Mouse (Mus musculus) liver, embryonic 12.5 days (tissue): ENCODE measurements around the gene Msrb1. TPM values are rescaled to one million over a fixed set of nuclear protein-coding genes. Genes with fewer than 3 reads are reported as not detected.

Experiments
- ATAC-seq: fragments of 200-750 bp; cut with Nextera tagmentation; 2 replicates; pipeline ENCODE4 v1.8.0; 2017; ENCODE audit warnings: moderate number of reproducible peaks, mild to moderate bottlenecking, moderate library complexity
- H3K27ac ChIP-seq: fragments of 300-500 bp; sonication (generic); 2 replicates; pipeline ENCODE4 v1.5.1; 2016; ENCODE audit warnings: mild to moderate bottlenecking
- H3K27me3 ChIP-seq: fragments of 300-500 bp; sonication (generic); replicated peaks from 2 replicates; pipeline ENCODE4 v1.6.1; 2016; ENCODE audit warnings: mild to moderate bottlenecking, moderate library complexity
- H3K36me3 ChIP-seq: fragments of 300-500 bp; sonication (generic); 2 replicates; pipeline ENCODE4 v1.6.1; 2016; ENCODE audit warnings: mild to moderate bottlenecking, moderate library complexity
- H3K4me1 ChIP-seq: fragments of 300-500 bp; sonication (generic); 2 replicates; pipeline ENCODE4 v1.6.1; 2016
- H3K4me2 ChIP-seq: fragments of 300-500 bp; sonication (generic); 2 replicates; pipeline ENCODE4 v1.6.1; 2016; ENCODE audit warnings: mild to moderate bottlenecking, moderate library complexity
- H3K4me3 ChIP-seq: fragments of 300-500 bp; sonication (generic); 2 replicates; pipeline ENCODE4 v1.5.1; 2016; ENCODE audit warnings: mild to moderate bottlenecking, moderate library complexity
- H3K9ac ChIP-seq: fragments of 300-500 bp; sonication (generic); 2 replicates; pipeline ENCODE4 v1.6.1; 2016; ENCODE audit warnings: mild to moderate bottlenecking, moderate library complexity
- H3K9me3 ChIP-seq: fragments of 300-500 bp; sonication (generic); replicated peaks from 2 replicates; pipeline ENCODE4 v1.6.1; 2016; ENCODE audit warnings: mild to moderate bottlenecking, moderate library complexity
- WGBS: fragments of 180-500 bp; shearing (Covaris S2); methylation state at CpG from one replicate; pipeline ENCODE4 v1.1.7; 2016; ENCODE audit not compliant: insufficient replicate concordance; 5-methylcytosine and 5-hydroxymethylcytosine counted together
- polyA plus RNA-seq: library from polyadenylated mRNA; unstranded; fragments of >200 nt; fragmentation: Nextera tagmentation; extraction: Ambion mirVana; gene quantifications from 2 replicates; pipeline ENCODE4 v1.2.1, GENCODE M21; 2016

Gene Msrb1
- polyA plus RNA-seq: 20.8 and 21.6 TPM in 2 replicates

DNA sequence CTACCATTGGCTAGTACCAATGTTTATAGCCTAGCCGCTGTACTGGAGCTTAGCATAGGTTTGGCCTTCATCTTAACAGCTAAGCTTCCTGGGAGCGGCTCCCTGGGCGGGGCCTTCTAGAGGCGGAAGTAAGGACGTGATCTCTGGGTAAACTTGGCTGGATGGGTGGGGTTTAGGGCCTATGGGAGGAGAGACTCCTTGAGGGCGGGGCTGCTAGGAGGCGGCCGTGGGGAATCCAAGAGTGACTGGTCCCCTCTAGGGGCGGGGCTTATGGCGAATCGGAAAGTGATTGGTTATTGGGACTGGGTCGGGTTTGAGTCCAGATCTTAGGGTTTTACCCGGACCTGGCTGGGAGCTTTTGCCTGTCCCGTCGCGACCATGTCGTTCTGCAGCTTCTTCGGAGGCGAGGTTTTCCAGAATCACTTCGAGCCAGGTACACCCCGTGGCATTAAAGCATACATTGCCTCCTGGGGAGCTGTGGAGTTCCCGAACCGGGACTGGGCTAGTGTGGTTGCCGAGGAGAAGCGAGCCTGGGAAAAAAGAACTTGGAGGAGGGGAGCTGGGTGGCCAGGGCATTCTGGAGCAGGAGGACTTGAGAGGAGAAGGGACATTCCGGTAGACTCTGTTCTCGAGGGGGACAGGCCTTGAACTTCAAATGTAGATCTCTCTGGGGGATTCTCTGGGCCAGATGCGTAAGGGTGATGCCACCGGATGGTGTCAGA is at the start of gene Msrb1:
Msrb1 (plus strand) TSS at position 313 of the 722 bp plus-strand sequence.
- Histone ChIP-seq H3K4me3 (peak within 1 kb of the TSS; percentile 81), H3K4me1 (peaks cover 36% of the 10 kb centered on the region), H3K27me3 (0 out of 2 replicates have a peak, but pooled peaks cover 16% of the 10 kb centered on the region), H3K27ac (peak within 1 kb of the TSS; percentile 87), H3K9me3 (no peaks in the 10 kb centered on the region), H3K4me2 (peak within 1 kb of the TSS; percentile 95), H3K9ac (peak within 1 kb of the TSS; percentile 84), H3K36me3 (peaks cover 21% of the 10 kb centered on the region)
- 2% methylated on average over 29 of the region's 29 CpGs for WGBS
- peak; percentile 96 for ATAC-seq

DNA sequence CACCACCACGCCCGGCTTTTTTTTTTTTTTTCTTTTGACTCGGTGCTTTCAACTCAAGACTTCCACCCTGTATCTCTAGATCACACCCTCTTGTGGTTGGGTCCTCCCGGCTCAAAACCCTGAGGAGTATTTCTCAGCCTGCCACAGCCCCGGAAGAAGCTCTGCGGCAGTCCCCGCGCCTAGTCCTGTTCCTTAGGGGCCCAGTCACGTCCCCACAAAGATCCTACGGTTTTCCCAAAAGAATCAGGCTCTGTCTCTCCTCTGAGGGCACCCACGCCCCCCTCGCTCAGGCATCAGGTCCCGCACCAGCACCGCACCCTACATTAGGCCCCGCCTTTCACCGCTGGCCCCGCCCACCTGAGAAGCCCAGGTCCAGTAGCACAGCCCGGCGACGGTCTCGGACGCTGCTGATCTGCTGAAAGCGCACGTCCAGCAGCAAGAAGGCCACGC is 49.3 kb upstream of the Msrb1 start:
- Histone ChIP-seq H3K4me1 (peaks cover 40% of the 10 kb centered on the region), H3K9ac (peak overlapping the region; percentile 33; the same call in 1 of the 2 replicates), H3K4me3 (peak overlapping the region; percentile 47), H3K27ac (no peak overlapping the region), H3K4me2 (peak overlapping the region; percentile 73), H3K27me3 (peaks cover 64% of the 10 kb centered on the region), H3K36me3 (peaks cover 9% of the 10 kb centered on the region), H3K9me3 (no peaks in the 10 kb centered on the region)
- 3% methylated on average over 25 of the region's 25 CpGs for WGBS
- ATAC-seq: peak; percentile 71

DNA sequence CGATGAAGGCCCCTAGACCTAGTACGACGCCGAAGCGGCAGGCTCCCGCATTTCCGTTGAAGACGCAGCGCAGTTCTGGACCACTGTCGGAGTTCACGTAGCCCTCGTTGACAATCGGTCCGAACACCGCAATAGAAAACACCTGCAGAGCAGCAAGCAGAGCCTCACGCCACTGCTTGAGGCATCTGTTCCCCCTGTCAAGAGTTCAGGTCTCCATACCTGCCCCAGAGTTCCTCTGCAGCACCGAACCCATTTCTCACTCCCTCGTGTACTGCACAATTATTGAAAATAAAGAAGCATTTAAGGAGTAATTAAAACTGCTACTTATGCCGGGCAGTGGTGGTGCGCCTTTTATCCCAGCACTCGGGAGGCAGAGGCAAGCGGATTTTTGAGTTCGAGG is 48.8 kb upstream of the Msrb1 start:
- peaks cover 9% of the 10 kb centered on the region for H3K36me3 ChIP-seq
- no peaks in the 10 kb centered on the region for H3K9me3 ChIP-seq
- peak overlapping the region; percentile 33; the same call in 1 of the 2 replicates for H3K9ac ChIP-seq
- H3K27me3 ChIP-seq: peaks cover 68% of the 10 kb centered on the region
- 20% methylated on average over 23 of the region's 23 CpGs for WGBS
- H3K27ac ChIP-seq: no peak overlapping the region
- ATAC-seq: peak; percentile 2; the same call in 1 of the 2 replicates
- peak overlapping the region; percentile 73 for H3K4me2 ChIP-seq
- H3K4me3 ChIP-seq: peak overlapping the region; percentile 47
- peaks cover 40% of the 10 kb centered on the region for H3K4me1 ChIP-seq

DNA sequence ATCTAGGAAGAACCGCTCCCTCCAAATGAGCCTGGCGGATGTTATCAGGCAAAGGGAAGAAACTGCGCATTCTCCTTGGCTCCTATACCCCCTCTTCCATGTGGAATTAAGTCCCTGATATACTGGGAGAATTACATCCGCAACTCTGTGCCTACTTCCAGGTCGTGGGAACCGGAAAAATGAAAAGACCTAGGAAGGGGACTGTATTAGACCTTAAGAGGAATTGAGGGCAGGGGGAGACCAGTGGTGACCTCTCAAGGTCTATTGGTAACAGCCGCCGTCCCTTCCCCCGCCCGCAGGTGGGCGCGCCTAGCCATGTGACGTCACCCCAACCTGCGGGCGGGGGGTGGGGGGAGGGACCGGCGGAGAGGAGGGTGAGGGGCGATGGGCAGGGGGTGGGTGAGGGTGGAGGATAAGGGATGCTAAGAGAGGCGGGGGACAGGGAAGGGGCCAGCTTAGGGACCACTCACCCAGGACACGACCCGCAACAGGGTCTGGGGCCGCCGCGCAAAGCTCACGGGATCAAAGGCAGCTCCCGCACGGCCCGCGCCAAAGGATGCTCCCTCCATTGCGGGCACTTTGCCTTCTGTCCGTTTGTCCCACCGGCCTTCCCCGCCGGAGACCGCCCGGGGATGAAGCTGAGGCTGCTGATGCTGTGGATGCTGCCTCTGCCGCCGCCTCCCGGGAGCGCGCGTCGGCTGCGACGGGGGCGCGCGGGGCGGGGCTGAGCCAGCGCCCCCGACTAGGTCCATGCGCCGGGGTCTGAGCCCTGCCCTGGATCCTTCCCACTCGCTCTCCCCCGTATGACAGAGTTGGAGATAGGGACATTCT is 47.0 kb upstream of the Msrb1 start, which contains the start of gene Syngr3:
Syngr3 (minus strand) TSS at position 705 of the 831 bp plus-strand sequence.
- H3K36me3 ChIP-seq: peaks cover 23% of the 10 kb centered on the region
- peaks cover 74% of the 10 kb centered on the region for H3K27me3 ChIP-seq
- H3K4me1 ChIP-seq: peaks cover 44% of the 10 kb centered on the region
- H3K4me3 ChIP-seq: peak within 1 kb of the TSS; percentile 42
- H3K9ac ChIP-seq: peak within 1 kb of the TSS; percentile 17; the same call in 1 of the 2 replicates
- ATAC-seq: no peak
- peak within 1 kb of the TSS; percentile 64 for H3K4me2 ChIP-seq
- H3K27ac ChIP-seq: no peak within 1 kb of the TSS
- H3K9me3 ChIP-seq: no peaks in the 10 kb centered on the region
- WGBS: 6% methylated on average over 50 of the region's 55 CpGs

DNA sequence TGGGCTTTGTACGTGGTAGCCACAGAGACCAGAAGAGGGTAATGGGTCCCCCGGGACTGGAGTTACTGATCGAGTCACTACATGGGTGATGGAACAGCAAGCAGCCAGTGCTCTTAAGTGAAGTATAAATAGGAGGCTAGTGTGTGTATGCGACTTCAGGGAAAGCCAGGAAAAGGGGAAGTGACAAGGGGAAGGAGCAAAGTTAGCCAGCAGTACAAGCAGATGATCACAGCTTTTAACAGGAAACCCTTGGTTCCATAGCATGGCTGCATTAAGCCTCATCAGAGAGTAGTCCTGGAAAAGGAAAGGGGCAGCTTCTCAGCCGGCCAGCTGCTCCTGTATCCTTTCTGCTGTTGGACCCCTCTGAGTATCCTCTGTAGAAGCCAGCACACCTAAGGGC is 44.1 kb upstream of the Msrb1 start:
- Histone ChIP-seq H3K4me2 (no peak overlapping the region), H3K9me3 (no peaks in the 10 kb centered on the region), H3K4me3 (no peak overlapping the region), H3K4me1 (peaks cover 53% of the 10 kb centered on the region), H3K27me3 (peaks cover 60% of the 10 kb centered on the region), H3K9ac (no peak overlapping the region), H3K36me3 (peaks cover 23% of the 10 kb centered on the region), H3K27ac (no peak overlapping the region)
- 56% methylated on average over 5 of the region's 5 CpGs for WGBS
- ATAC-seq: no peak

DNA sequence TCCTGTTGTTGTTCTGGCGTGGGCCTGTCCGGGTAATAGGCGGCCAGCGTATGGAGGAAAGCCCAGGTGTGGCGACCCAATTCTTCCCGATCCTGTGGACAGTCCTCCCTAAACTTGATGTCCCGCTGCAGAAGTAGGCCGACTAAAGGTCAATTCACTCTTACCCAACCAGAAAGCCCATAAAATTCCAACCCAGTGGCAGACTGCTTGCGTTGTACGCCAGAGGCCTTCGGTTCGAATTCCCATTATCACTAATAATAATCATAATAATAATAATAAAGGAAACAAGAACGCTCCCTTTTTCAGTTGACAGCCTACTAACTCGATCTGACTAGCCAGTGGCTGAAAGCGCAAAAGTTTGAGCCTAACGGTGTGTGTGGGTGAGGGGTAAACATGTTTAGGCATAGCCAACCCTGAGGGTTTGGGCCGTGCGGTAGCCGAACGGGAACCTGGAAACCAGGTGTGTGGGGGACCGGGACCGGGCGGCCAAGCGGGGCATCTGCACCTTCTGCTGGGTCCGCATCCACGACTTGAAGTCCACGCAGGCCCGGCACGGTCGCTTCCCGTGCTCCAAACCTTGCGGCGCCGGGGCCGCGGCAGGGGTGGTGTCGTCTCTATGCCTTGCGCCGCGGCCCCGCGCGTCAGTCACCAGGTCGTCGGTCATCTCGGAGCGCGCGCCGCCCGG is 41.0 kb upstream of the Msrb1 start:
- Histone ChIP-seq H3K4me1 (peaks cover 35% of the 10 kb centered on the region), H3K4me2 (peak overlapping the region; percentile 95), H3K9me3 (no peaks in the 10 kb centered on the region), H3K27ac (peak overlapping the region; percentile 90), H3K36me3 (peaks cover 35% of the 10 kb centered on the region), H3K27me3 (peaks cover 33% of the 10 kb centered on the region), H3K9ac (peak overlapping the region; percentile 93), H3K4me3 (peak overlapping the region; percentile 92)
- WGBS: 6% methylated on average over 51 of the region's 51 CpGs
- ATAC-seq: peak; percentile 22

DNA sequence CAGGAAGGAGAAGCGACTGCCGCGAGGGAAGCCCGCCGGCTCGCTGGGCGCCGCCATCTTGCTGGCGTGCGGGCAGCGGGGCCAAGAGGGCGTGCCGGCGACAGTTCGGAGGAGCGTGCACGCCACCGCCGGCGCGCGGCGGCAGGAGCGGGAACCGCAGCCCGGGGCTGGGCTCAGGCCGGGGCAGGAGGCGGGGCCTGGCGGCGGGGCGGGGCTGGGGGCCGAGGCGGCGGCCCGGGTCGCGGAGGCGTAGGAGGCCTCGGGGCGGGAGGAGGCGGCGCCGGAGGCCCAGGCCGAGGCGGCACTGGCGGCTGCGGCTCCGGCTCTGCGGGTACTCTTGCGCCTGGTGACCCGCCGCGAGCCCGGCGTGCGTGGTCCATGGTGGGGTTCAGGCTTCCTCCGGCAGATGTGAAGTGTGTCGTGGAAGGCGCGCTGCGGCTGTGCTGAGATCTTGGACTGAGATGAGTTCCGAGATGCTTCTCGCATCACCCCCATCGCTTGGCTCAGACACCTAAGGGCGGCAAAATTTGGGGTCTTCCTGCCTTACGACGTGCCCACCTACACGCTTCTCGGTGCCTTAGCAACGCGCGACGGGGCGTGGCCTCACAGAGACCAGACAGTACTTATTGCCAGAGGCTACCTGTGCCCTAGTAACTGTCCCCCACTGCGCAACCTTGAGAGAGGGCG is 40.3 kb upstream of the Msrb1 start, which contains the start of the genes Gfer and Noxo1:
Gfer (minus strand) TSS at position 146 of the 687 bp plus-strand sequence.
Noxo1 (plus strand) TSS at position 224 of the 687 bp plus-strand sequence.
- Histone ChIP-seq H3K4me3 (peak within 1 kb of the TSS; percentile 92), H3K9me3 (no peaks in the 10 kb centered on the region), H3K9ac (peak within 1 kb of the TSS; percentile 93), H3K4me1 (peaks cover 35% of the 10 kb centered on the region), H3K36me3 (peaks cover 41% of the 10 kb centered on the region), H3K27ac (peak within 1 kb of the TSS; percentile 90), H3K27me3 (peaks cover 27% of the 10 kb centered on the region), H3K4me2 (peak within 1 kb of the TSS; percentile 95)
- 1% methylated on average over 65 of the region's 76 CpGs for WGBS
- peak; percentile 94 for ATAC-seq

DNA sequence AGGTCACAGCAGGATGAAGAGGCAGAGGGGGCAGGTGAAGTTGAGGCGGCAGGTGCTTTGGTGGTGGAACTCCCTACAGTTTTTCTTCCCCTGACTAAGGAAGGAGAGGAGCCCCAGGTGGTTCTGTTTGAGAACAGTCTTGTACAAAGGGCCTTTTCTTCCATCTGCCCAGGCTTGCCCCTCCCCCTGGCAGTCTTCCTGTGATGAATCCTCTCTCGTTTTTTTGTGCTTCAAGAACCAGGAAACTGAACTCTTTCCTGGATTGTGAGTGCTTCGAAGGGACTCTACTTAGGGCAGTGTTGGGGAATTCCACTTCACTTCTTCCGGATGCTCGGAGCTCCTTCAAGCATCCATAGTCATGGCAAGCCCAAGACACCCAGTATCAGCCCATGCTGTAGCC is 38.5 kb upstream of the Msrb1 start:
- 0 out of 2 replicates have a peak, but pooled peaks cover 10% of the 10 kb centered on the region for H3K27me3 ChIP-seq
- no peak for ATAC-seq
- peaks cover 35% of the 10 kb centered on the region for H3K4me1 ChIP-seq
- peaks cover 48% of the 10 kb centered on the region for H3K36me3 ChIP-seq
- H3K9ac ChIP-seq: no peak overlapping the region
- WGBS: 22% methylated on average over 5 of the region's 5 CpGs
- no peak overlapping the region for H3K4me3 ChIP-seq
- H3K9me3 ChIP-seq: no peaks in the 10 kb centered on the region
- H3K27ac ChIP-seq: no peak overlapping the region
- no peak overlapping the region for H3K4me2 ChIP-seq

DNA sequence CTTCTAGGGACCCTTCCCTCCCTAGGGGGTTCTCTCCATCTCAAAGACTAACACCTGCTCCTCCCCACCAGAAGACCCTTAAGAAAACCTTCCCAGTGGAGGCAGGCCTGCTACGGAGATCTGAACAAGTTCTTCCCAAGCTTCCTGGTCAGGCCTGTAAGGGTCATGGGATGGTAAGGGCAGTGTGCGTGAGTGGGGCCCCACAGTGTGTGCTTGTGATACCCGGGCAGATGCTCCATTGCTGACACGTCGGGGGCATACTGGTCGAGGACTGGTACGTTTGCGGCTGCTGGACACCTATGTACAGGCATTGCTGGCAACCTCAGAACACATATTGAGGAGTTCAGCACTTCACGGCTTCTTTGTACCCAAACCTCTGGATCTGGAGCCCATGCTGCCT is 37.7 kb upstream of the Msrb1 start:
- 0 out of 2 replicates have a peak, but pooled peaks cover 7% of the 10 kb centered on the region for H3K27me3 ChIP-seq
- no peak for ATAC-seq
- no peak overlapping the region for H3K27ac ChIP-seq
- H3K9ac ChIP-seq: no peak overlapping the region
- no peaks in the 10 kb centered on the region for H3K9me3 ChIP-seq
- no peak overlapping the region for H3K4me3 ChIP-seq
- H3K4me1 ChIP-seq: peaks cover 35% of the 10 kb centered on the region
- no peak overlapping the region for H3K4me2 ChIP-seq
- 73% methylated on average over 9 of the region's 9 CpGs for WGBS
- H3K36me3 ChIP-seq: peaks cover 49% of the 10 kb centered on the region

DNA sequence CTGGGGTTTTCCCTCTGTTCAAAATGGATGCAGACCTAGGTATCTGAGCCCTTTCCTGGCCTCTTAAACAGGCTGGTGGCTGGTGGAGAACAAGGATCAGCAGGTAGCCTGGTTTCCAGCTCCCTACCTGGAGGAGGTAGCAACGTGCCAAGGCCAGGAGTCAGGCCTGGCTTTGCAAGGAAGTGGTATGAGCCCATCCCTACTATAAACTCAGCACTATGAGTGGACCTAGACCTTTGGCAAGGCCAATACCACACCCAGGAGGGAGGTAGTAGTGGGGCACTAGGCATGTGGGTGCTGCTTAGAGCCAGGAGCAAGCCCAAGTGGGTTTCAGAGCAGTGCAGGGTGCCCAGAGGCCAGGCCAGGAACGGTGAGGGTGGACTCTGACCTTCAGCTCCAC is 37.0 kb upstream of the Msrb1 start:
- Histone ChIP-seq H3K4me2 (no peak overlapping the region), H3K4me3 (no peak overlapping the region), H3K27me3 (0 out of 2 replicates have a peak, but pooled peaks cover 7% of the 10 kb centered on the region), H3K9me3 (no peaks in the 10 kb centered on the region), H3K9ac (no peak overlapping the region), H3K4me1 (peaks cover 31% of the 10 kb centered on the region), H3K27ac (no peak overlapping the region), H3K36me3 (peaks cover 51% of the 10 kb centered on the region)
- WGBS: 58% methylated on average over 2 of the region's 2 CpGs
- ATAC-seq: no peak

DNA sequence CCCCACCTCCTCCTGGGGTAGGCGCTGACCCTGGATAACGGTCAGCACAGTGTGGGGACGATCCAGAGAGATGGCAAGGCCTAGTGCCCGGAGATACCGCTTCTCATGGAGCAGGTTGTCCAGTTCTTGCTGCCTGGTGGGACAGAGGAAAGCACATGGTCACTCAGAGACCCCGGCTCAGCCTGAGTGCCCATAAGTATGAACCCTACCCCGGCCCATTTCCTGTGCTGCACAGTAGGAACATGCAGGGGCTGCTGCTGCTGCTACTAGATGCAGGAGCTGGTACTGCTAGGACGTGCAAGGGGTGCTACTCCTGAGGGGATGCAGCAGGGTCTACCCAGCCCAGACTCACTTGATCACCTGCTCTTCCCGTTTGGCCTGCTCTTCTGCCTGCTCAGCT is 35.2 kb upstream of the Msrb1 start:
- no peak for ATAC-seq
- WGBS: 88% methylated on average over 9 of the region's 9 CpGs
- Histone ChIP-seq H3K9ac (no peak overlapping the region), H3K36me3 (peaks cover 66% of the 10 kb centered on the region), H3K27ac (no peak overlapping the region), H3K4me1 (peaks cover 32% of the 10 kb centered on the region), H3K4me2 (no peak overlapping the region), H3K9me3 (no peaks in the 10 kb centered on the region), H3K27me3 (0 out of 2 replicates have a peak, but pooled peaks cover 7% of the 10 kb centered on the region), H3K4me3 (no peak overlapping the region)
